Mouse (Mus musculus): ENCODE results near the gene 2200002D01Rik.
A peak's percentile ranks its signal among the peaks of the same experiment; 100 is the strongest.

GRCm38 (mm10) chr7:29247314-29247700 lies 959 bp downstream of the 2200002D01Rik start:
- TF ChIP-seq CTCF (IDR thresholded peaks at IDR 0.05; ENCODE audit: extremely low read depth, insufficient read depth, low read length) (peak; percentile 67), POLR2A (IDR thresholded peaks at IDR 0.05; ENCODE audit: extremely low read depth, insufficient read depth, low read length) (no peak)
